Mouse (Mus musculus) sigmoid colon, adult 10 weeks (tissue): ENCODE results near the gene Ttf2. TPM values are rescaled to one million over a fixed set of nuclear protein-coding genes. Genes with fewer than 3 reads are reported as not detected.

Experiments
- polyA plus RNA-seq: library from polyadenylated mRNA; stranded (reverse); fragments of 350-450 nt; fragmentation: Illumina TruSeq; extraction: RNeasy Lipid Tissue Mini Kit (QIAGEN cat#74804); gene quantifications from one replicate; pipeline ENCODE4 v1.2.3, GENCODE M21; 2014; ENCODE audit warnings: low read depth, low replicate concordance

The Ttf2 gene
- polyA plus RNA-seq: 2.7 TPM

GRCm38 (mm10) chr3:100969176-100969917 is at the start of gene Ttf2:
TSS of gene Ttf2 (minus strand) at chr3:100969663.

GRCm38 (mm10) chr3:100921825-100922505 is 47.5 kb downstream of the Ttf2 start, which contains the start of gene Trim45:
TSS of gene Trim45 (plus strand) at chr3:100922202.

Other genes with a start within 250 kb of the Ttf2 start
- 2.5 TPM for gene Vtcn1, start 144.2 kb downstream of the Ttf2 start, polyA plus RNA-seq
- 0.28 TPM for gene Trim45, start 47.5 kb downstream of the Ttf2 start, polyA plus RNA-seq
- gene Cd101, start 59.9 kb upstream of the Ttf2 start, polyA plus RNA-seq: 0.22 TPM
- 40.7 TPM for gene Ptgfrn, start 140.6 kb upstream of the Ttf2 start, polyA plus RNA-seq